In genomic region chr6:103791077-103791632, GRCm38 (mm10) we compare ENCODE assay signal across 27 mouse cellular contexts.
DNase-seq lines count a peak whose midpoint lies in the region; ATAC-seq and TF ChIP-seq lines count a peak whose summit lies in the region.
"Had no signal": no experiment of that assay in that cellular context is flagged by ENCODE, and none has a peak within 500 bp of the region (broad histone marks: within the 10 kb centered on the region; RNA-seq: fewer than 3 reads in every experiment).

No protein-coding gene starts in this region.

- no peak for TF ChIP-seq POLR2A in lung, adult 2 months (IDR thresholded peaks at IDR 0.05; ENCODE audit: borderline replicate concordance, extremely low read depth, low read depth, low read length)

- TF ChIP-seq CTCF in lung, postnatal 0 days (IDR thresholded peaks at IDR 0.05): no peak
- no peak for TF ChIP-seq CTCF in lung, adult 2 months (IDR thresholded peaks at IDR 0.05; ENCODE audit: insufficient read depth, low read length)

- H3K4me1 ChIP-seq in lung, embryonic 15.5 days: no peaks in the 10 kb centered on the region
- H3K4me1 ChIP-seq in lung, postnatal 0 days (ENCODE audit: insufficient read depth, low read depth, low read length): no peaks in the 10 kb centered on the region
- H3K4me1 ChIP-seq in lung, adult 2 months (ENCODE audit: control insufficient read depth, insufficient read depth, low read length): no peaks in the 10 kb centered on the region
- H3K4me1 ChIP-seq: embryonic facial prominence, embryonic 13.5 days; embryonic facial prominence, embryonic 15.5 days; forebrain, embryonic 10.5 days; forebrain, embryonic 12.5 days had no signal

- no peak overlapping the region for H3K4me2 ChIP-seq in lung, embryonic 15.5 days
- H3K4me2 ChIP-seq in lung, postnatal 0 days (replicated peaks; ENCODE audit: low read depth, low read length): no peak overlapping the region
- H3K4me2 ChIP-seq: embryonic facial prominence, embryonic 13.5 days; embryonic facial prominence, embryonic 15.5 days; forebrain, embryonic 12.5 days had no signal

- 21% methylated on average over 2 of the region's 2 CpGs for WGBS in lung, embryonic 15.5 days
- 50% methylated on average over 2 of the region's 2 CpGs for WGBS in lung, postnatal 0 days
- WGBS in lung, adult 2 months: 46% methylated on average over 2 of the region's 2 CpGs

- no peak overlapping the region for H3K9ac ChIP-seq in lung, embryonic 15.5 days
- H3K9ac ChIP-seq in lung, postnatal 0 days (replicated peaks; ENCODE audit: low read depth): no peak overlapping the region
- H3K9ac ChIP-seq: embryonic facial prominence, embryonic 13.5 days; embryonic facial prominence, embryonic 15.5 days; forebrain, embryonic 12.5 days had no signal

- H3K27me3 ChIP-seq in lung, embryonic 15.5 days: no peaks in the 10 kb centered on the region
- H3K27me3 ChIP-seq in lung, postnatal 0 days (replicated peaks; ENCODE audit: insufficient read depth, low read length): no peaks in the 10 kb centered on the region
- H3K27me3 ChIP-seq: CH12.LX; embryonic facial prominence, embryonic 13.5 days; embryonic facial prominence, embryonic 15.5 days; forebrain, embryonic 12.5 days; Patski had no signal

- no peak for DNase-seq in lung, postnatal 4 days
- peak; percentile 6 for DNase-seq in lung, postnatal 0 days (ENCODE audit: low spot score)
- DNase-seq in lung, adult 2 months: no peak
- DNase-seq in cerebellum, adult 8-10 months: no peak
- DNase-seq: adrenal gland, adult 8-10 months; adrenal gland, postnatal 14 days; adrenal gland, postnatal 36 days; B cell, adult 2 months; cerebellum, adult 11-12 months; cerebellum, adult 2 months; cerebellum, adult 9-11 months; cerebellum, postnatal 14 days; cerebellum, postnatal 36 days; embryo, embryonic 11 days had no signal

- ATAC-seq in lung, embryonic 15.5 days (ENCODE audit: borderline replicate concordance, extremely low read depth, low FRiP score, low TSS enrichment): peak; percentile 89
- no peak for ATAC-seq in lung, postnatal 0 days
- ATAC-seq: activated CD4-positive, CD25-positive, alpha-beta regulatory T cell, adult 4 months; CD4-positive, CD25-positive, alpha-beta regulatory T cell, adult 4 months; forebrain, embryonic 14.5 days; forebrain, embryonic 16.5 days; Patski had no signal

- H3K36me3 ChIP-seq in lung, embryonic 15.5 days: no peaks in the 10 kb centered on the region
- H3K36me3 ChIP-seq in lung, postnatal 0 days (ENCODE audit: insufficient read depth, low read length): no peaks in the 10 kb centered on the region
- H3K36me3 ChIP-seq: embryonic facial prominence, embryonic 13.5 days; embryonic facial prominence, embryonic 15.5 days; forebrain, embryonic 10.5 days; forebrain, embryonic 12.5 days; G1E had no signal

- peak overlapping the region; percentile 64 for H3K27ac ChIP-seq in lung, embryonic 15.5 days
- H3K27ac ChIP-seq in lung, postnatal 0 days (ENCODE audit: low read length): no peak overlapping the region
- H3K27ac ChIP-seq: embryonic facial prominence, embryonic 13.5 days; embryonic facial prominence, embryonic 15.5 days; forebrain, embryonic 10.5 days; forebrain, embryonic 12.5 days had no signal

- H3K4me3 ChIP-seq in lung, embryonic 15.5 days: no peak overlapping the region
- H3K4me3 ChIP-seq in lung, postnatal 0 days (ENCODE audit: low read depth, low read length): no peak overlapping the region
- no peak overlapping the region for H3K4me3 ChIP-seq in lung, adult 2 months (replicated peaks; ENCODE audit: extremely low read depth, low read depth, low read length)
- H3K4me3 ChIP-seq: embryonic facial prominence, embryonic 13.5 days; embryonic facial prominence, embryonic 15.5 days; erythroblast, embryonic 14.5 days; forebrain, embryonic 10.5 days; forebrain, embryonic 12.5 days had no signal

- no peaks in the 10 kb centered on the region for H3K9me3 ChIP-seq in lung, embryonic 15.5 days
- no peaks in the 10 kb centered on the region for H3K9me3 ChIP-seq in lung, postnatal 0 days (ENCODE audit: low read length)
- H3K9me3 ChIP-seq: embryonic facial prominence, embryonic 13.5 days; embryonic facial prominence, embryonic 15.5 days; forebrain, embryonic 10.5 days; forebrain, embryonic 12.5 days had no signal

- TF ChIP-seq EP300 in lung, postnatal 0 days (IDR thresholded peaks at IDR 0.05): no peak
